Mouse (Mus musculus) neutrophil, adult 5-6 weeks (primary cell): Measurements from ENCODE around the gene Dyrk1a. TPM values are rescaled to one million over a fixed set of nuclear protein-coding genes. Genes with fewer than 3 reads are reported as not detected.
A peak's percentile ranks its signal among the peaks of the same experiment; 100 is the strongest.

Experiments
- ATAC-seq: fragments of 151-379, 151-347 bp; 2 replicates; pipeline ENCODE4 v1.8.0; 2017; ENCODE audit warnings: mild to moderate bottlenecking, moderate TSS enrichment; ENCODE audit not compliant: insufficient number of reproducible peaks, poor library complexity, low FRiP score, severe bottlenecking; ENCODE audit errors: extremely low read depth
- total RNA-seq: library from RNA; stranded (forward); fragments of 200-1000 nt; gene quantifications from 2 replicates; pipeline ENCODE4 v1.2.3, GENCODE M21; 2017

Gene Dyrk1a
- total RNA-seq, 1 experiment from 2014 or later = 124 TPM

GRCm38 (mm10) chr16:94586349-94586990 lies 16.7 kb downstream of the Dyrk1a start:
- no peak for ATAC-seq

GRCm38 (mm10) chr16:94587461-94587860 lies 17.7 kb downstream of the Dyrk1a start:
- no peak for ATAC-seq

GRCm38 (mm10) chr16:94588171-94588570 lies 18.4 kb downstream of the Dyrk1a start:
- no peak for ATAC-seq

GRCm38 (mm10) chr16:94588974-94589373 lies 19.2 kb downstream of the Dyrk1a start:
- ATAC-seq = peak; percentile 37

- no peak for ATAC-seq
These were observed 19.8 kb downstream of the Dyrk1a start for GRCm38 (mm10) chr16:94589648-94590047.

GRCm38 (mm10) chr16:94590214-94590613 lies 20.4 kb downstream of the Dyrk1a start:
- ATAC-seq = no peak

- ATAC-seq = no peak
These were observed 21.2 kb downstream of the Dyrk1a start for GRCm38 (mm10) chr16:94590977-94591376.

GRCm38 (mm10) chr16:94591536-94591935 lies 21.7 kb downstream of the Dyrk1a start:
- no peak for ATAC-seq

GRCm38 (mm10) chr16:94596633-94597032 lies 26.8 kb downstream of the Dyrk1a start:
- ATAC-seq = no peak

- ATAC-seq = no peak
These were observed 27.8 kb downstream of the Dyrk1a start for GRCm38 (mm10) chr16:94597640-94598039.

- ATAC-seq = no peak
These were observed 30.3 kb downstream of the Dyrk1a start for GRCm38 (mm10) chr16:94599977-94600724.

- ATAC-seq = no peak
These were observed 31.3 kb downstream of the Dyrk1a start for GRCm38 (mm10) chr16:94601089-94601488.

- peak; percentile 57 for ATAC-seq
These were observed 31.7 kb downstream of the Dyrk1a start for GRCm38 (mm10) chr16:94601540-94601953.

- no peak for ATAC-seq
These were observed 32.4 kb downstream of the Dyrk1a start for GRCm38 (mm10) chr16:94602188-94602587.

GRCm38 (mm10) chr16:94602730-94603129 lies 32.9 kb downstream of the Dyrk1a start:
- ATAC-seq = no peak

- no peak for ATAC-seq
These were observed 36.4 kb downstream of the Dyrk1a start for GRCm38 (mm10) chr16:94606169-94606568.

- ATAC-seq = no peak
These were observed 37.7 kb downstream of the Dyrk1a start for GRCm38 (mm10) chr16:94607468-94607867.

GRCm38 (mm10) chr16:94608706-94609594 lies 39.1 kb downstream of the Dyrk1a start:
- ATAC-seq = no peak

GRCm38 (mm10) chr16:94612573-94612972 lies 42.8 kb downstream of the Dyrk1a start:
- no peak for ATAC-seq
